Mouse (Mus musculus) cerebellum, adult 8-10 months (tissue): ENCODE results near the gene Dclre1a.
A peak's percentile ranks its signal among the peaks of the same experiment; 100 is the strongest.

ENCODE experiments used
- DNase-seq: peaks from one replicate; pipeline ENCODE4 v3.0.0; 2022

The Dclre1a gene

DNA sequence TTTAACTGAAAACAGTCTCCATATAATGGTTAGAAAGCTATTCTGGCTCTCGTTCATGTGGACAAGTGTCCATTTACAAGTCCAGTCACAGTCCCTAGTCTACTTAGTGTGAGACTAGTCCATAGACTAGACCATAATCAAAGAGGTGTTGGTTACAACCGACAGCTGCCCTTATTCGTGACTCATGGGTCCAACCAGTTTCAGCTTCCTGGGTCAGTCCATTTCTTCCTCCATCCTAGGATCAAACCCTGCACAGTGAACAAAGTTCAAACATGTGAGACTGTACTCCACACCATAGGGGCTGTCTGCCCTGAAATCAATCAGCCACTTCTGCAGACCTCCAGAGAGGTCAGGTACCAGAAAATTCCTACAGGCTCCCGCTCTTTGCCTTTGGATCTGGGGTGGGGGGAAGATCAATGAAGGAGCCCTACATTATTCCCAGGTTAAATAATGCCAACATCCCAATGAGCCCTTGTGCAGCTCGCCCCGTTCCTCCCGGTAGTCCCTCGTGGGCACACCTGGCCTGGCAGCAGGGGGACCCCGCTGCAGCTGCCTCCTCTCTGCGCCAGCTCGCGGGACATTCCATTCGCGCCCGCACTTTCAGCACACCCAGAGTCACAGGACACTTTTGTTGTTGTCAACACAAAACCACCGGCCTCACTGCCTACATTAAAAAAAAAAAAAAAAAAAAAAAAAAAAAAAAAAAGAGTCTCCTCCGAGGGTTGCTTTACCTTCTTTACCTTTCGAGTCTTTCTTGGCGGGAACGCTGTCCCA, at the start of gene Dclre1a:
TSS of gene Dclre1a (minus strand) at position 767 of the 774 bp plus-strand sequence.
- DNase-seq, result peak; percentile 71

DNA sequence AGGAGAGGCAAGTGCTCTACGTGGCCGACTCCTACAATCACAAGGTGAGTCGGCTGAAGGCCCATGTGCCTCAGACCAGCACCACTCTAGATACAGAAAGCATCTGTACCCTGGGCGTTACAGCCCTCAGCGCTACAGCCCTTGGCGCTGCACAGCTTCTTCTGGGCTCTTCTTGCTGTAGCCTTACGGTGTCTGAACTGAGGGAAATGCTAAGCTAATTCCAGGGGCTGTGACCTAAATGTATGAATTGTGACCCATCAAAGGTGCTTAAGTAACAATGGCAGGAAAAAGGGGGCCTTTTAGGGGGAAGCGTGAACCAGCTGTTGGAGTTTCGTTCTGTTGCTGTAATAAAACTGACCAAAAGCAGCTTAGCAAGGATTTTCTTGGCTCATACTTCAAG, 44.5 kb upstream of the Dclre1a start:
- DNase-seq, result no peak

DNA sequence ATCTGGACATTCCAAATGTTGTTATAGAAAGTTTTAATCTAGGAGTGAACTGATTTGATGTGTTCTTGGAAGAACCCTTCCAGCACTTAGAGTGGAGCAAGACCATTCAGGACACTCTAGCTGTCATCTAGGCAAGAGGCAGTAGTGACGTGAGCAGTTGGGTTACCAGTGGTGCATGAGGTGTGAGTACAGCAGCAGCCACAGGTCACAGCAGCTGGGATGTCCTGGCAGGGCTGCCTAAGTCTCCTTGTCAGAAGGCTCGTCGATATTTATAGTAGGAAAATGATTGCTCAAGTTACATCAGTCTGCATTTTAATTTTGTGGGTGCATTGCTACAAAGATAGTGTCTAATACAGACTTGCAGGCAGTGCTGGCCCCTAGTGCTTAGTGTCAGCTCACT, 42.2 kb upstream of the Dclre1a start:
- DNase-seq, result no peak

DNA sequence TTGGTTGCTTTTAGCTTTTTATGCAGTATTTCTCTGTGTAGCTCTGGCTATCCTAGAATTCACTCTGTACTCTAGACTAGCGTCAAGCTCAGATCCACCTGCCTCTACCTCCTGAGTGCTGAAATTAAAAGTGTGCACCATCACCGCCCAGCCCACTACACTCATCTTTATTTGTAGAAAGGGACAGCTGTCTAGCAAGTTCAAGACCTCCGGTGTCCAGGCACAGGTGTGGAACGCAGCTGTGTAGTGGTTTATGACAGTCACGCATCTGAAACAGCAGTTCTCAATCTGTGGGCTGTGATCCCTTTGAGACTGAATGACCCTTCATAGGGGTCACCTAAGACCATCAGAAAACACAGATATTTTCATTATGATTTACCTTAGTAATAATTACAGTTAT, 41.4 kb upstream of the Dclre1a start:
- DNase-seq, result no peak

DNA sequence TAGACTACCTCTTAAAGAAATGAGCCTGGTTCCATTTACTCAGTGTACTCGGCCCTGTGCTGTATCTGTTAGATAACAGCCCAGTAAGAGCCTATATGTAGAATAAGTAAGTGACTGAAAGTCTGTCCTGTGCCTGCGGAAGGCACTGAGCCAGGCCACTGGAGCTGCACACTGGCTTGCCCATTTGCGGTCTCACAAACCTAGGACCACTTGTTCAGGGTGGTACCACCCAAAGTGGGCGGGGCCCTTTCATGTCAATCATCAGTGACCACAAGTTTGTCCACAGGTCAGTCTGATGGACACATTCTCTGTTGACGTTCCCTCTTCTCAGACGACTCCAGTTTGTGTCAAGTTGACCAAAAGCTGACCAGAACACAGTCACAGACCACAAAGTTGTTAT, 41.0 kb upstream of the Dclre1a start:
- no peak for DNase-seq

DNA sequence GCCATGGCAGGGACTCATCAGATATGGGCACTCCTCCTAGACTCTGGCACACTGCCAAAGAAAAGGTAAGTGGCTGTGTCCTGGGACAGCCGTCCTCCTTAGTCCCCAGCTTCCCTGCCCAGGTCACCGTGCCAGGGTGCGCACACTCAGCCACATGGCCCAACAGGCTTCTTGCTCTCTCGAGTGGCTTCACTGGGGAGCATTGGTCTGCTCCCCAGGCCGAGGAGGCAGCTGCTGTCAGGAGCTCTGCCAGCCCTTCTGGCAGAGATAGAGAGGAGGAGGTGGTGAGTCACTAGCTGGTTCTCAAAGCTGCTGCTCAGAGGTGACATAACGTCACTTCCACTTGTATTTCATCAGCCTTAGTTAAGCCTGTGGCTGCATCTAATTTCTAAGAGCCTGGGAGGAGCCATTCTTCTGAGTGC, 40.2 kb upstream of the Dclre1a start:
- peak; percentile 52 for DNase-seq

DNA sequence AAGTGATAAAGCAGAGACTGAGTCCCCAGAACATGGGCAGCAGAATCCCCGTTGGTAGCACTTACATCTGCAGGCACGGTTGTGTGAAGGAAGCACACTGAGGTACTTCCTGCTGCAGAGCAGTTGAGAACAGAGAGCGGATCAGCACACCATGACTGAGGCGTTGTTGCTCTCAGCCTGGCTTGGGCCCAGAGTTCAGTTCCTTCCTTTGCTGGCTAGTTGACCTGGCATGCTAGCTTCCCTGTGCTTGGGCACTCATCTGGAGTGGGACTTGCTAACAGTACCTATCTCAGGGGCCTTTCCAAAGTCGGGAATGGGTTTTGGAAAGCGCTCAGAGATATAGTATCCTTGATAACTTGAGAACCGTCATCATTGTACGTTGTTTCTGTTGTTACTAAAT, 38.3 kb upstream of the Dclre1a start:
- no peak for DNase-seq

DNA sequence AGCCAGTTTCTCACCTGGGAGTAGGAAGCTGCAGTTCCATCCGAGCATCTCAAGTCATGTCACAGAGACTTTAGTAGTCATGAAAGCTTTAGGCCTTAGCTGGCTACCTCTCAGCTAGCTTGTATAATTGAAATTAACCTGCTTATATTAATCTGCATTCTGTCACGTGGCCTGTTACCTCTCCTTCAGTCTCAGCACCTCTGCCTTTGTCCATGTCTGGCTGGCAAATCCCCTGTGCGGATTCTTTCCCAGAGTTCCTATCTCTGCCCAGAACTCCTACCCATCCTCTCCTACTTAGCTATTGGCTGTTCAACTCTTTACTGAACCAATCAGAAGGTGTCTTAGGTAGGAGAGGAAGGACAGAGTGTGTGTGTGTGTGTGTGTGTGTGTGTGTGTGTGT, 36.3 kb upstream of the Dclre1a start:
- DNase-seq, result no peak

DNA sequence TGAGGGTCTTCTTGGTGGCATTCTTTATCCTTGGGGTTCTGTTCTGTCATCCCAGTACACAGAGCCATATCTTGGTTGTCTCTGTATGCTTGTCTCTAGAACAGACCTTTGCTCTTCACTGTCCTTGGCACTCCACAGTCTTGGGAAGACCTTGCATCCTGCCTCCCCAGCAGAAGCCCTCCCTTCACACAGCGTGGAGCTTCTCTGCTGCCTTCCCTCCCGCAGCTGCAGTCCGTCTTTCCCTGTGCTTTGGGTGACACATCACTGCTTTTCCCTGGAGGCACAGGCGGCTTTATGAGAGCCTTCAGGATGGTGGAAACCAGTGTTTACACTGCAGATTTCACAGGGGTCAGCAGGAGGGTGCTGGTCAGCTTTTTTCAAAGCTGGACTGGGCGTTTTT, 35.8 kb upstream of the Dclre1a start:
- no peak for DNase-seq

DNA sequence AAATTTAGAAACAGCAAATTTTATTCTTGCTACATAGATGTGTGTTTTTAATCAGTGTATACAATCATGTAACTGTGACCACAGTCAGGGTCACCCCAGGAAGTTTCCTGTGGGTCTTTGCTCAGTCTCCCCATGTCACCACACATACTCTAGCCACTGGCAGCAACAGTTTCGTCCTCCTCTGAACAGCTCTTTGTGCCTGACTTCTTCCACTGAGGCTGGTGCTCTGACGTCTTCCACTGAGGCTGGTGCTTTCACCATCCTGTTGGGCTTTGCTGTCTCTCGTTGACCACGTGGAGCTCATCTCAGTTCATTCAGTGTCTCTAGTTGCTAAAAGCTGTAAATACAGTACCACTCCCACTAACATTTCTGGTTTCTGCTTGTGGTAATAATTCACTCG, 34.0 kb upstream of the Dclre1a start:
- no peak for DNase-seq

DNA sequence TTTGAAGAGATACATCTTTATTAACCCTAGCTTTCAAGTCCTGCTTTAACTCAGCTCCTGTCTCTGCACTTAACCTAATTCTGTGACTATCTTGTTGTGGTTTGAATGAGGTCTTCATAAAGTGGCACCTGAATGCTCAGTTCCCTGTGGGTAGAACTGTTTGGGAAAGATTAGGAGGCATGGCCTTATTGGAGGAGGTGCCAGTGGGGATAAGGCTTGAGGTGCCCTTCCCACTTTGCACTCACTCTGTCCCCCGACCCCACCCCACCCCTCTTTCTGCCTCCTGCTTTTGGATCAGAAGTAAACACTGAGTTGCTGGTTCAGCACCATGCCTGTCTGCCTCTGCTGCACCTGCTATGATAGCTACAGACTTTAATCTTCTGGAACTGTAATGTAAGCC, 29.8 kb upstream of the Dclre1a start:
- no peak for DNase-seq

DNA sequence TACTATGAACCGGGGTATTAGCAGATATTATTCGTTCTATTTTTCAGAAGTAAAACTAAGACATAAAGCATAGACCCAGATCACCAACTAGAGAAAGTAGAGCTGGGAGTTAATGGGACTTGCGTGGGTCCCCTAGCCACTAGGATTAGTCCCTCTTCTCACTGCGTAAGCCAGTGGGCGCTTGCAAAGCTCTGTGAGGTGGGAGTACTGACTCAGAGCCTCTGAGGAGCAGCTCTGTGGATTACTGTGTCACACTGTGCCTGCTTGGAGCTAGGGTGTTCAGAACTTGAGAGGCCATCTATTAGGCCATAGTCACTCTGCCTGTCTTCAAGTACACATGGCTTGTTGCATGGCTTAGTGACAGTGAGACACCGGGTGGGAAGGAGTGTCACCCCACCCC, 25.2 kb upstream of the Dclre1a start:
- DNase-seq, result no peak

DNA sequence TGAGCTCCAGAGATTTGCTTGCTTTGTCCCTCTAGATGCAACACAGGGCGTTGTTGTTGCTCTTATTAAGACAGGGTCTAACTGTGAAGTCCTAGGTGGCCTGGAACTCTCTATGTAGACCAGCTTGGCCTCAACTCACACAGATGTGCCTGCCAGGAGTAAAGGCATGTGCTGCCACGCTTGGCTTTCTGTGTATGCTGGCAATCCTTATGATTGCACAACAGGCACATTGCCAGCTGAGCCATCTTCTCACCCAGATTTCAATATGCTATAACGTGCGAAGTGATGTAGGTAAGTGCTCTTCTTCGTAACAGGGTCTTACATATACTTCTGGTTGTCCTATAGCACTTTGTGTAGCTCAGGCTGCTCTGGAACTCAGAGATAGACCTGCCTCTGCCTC, 23.9 kb upstream of the Dclre1a start:
- DNase-seq, result no peak

DNA sequence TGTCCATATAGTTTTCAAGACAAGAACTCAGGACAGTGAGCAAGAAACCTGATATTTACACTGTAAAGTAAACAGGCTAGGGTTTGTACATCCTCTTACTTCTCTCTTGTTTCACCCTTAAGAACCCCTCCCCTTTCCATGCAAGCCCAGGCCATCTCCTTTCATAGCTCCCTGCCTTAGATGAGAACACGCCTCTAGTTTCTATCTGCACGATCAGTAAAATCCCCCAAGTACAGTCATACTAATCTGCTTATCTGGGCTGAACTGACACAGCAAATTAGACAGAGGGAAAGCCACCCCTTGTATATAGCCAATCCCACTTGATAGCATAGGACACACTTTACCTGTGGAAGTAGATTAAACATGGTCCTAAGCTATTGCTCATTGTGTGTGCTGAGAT, 23.2 kb upstream of the Dclre1a start:
- no peak for DNase-seq

DNA sequence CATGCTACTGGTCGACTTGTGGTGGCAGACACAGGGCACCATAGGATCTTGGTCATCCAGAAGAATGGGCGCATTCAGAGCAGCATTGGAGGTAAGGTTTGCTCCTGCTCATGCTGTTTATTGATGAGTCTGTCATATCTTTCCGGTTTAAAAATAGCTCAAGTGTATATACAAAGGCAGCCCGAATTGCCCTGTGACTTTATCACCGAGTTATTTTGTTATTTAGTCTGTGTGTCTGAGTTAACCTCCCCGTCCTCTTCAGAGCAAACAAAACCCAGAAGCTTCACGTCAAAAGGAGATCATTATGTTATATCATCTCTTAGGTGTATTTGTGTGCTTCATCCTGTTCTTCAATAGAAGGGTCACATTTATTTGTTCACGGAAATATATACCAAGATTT, 22.8 kb upstream of the Dclre1a start:
- no peak for DNase-seq

DNA sequence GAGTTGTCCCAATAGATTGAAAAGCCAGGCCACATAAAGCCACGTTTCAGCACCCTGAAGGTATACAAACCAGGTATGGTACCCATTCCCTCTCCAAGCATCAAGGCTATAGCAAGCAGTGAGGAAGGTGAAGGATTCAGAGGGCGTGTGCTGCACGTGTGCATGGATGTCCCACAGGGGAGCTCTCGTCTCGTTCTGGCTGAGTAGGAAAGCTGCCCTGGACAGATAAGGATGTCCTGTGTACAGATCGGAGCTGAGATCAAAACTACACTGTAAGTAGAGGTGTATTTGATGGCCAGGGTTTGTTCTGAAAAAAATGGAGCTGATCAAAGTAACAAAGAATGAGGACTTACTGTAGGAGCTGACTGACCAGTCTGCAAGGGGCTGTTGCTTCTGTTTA, 18.9 kb upstream of the Dclre1a start:
- no peak for DNase-seq

DNA sequence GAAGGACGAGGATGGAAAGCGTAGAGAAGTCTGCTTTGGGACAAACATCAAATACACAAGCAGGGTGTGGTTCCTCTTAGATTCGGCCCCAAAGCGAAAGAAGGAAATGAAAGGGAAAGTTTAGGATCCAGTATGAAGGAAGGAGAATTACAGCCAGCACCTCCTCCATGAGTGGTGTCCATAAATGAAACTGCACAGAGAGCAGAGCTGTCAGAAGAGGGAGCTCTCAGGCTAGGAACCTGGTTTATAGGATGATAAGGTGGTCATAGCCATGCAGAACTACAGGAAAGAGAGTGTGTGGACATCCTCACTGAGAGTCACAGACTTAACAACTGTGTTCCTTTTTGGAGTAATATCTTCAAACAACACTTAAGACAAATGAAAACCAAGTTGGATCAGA, 18.0 kb upstream of the Dclre1a start:
- no peak for DNase-seq

DNA sequence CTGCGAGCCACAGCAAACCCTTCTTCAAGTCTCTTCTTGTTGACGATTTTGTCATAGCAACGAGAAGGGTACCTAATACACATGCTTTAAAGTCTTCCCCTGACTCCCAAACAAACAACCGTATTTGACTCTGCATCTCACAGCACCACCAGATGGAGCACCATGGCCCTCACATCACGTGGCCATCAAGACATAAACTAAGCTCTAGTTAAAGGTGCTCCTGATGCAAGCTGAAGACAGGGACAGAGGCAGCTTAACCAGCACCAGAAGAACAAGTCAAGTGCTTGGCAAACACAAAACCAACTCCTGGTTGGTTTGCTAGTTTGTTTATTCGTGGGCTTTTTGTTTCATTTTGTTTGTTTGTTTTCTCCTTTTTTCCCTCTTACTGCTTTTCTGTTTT, 17.3 kb upstream of the Dclre1a start:
- DNase-seq, result no peak

DNA sequence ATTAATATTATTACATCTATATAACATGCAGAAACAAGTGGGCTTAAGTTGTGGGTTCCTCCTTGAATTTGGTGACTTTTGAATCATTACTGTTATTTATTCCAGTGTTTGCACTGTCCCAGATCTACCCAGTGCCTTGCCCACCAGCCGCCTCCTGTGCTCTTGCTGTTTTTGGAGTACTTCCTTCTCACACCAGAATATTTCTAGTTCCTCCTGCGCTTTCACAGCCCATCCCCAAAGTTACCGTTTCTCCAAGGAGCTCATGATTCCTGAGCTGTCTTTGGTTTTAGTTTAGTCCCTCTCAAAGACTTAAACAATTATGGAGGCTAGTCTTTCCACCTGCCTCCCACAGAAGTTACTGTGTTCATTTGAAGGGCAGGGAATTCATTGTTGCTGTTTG, 15.4 kb upstream of the Dclre1a start:
- DNase-seq, result no peak

DNA sequence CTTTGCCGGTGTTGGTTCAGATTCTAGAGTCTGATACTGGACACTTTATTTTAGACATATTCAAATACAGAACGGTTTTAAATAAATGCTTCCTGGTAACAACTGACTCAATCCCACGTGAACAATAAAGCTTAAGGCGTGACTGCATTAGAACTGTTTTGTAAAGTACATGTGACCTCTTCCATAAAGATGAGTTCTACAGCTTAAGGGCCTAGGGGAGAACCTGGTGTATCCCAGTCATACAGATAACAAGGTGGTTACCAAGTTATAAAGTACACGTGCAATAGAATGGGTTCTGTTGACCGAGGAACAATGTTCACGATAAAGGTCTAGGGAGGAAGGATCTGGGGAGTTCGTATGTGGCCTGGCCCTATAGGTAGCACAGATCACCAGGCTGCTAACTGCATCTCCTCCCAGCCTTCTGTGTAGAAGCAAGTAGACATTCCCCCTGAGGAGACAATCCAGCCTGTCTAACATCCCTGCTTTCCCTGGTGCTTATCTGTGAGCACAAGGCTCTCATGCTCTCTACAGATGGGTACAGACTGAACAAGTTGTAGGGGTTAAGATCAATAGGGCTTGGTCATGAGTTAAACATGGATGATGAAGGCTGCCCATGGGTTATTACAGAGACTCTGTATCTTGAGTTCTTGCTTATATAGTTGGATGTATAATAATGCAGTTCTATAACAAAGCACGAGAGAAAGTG, 14.6 kb upstream of the Dclre1a start:
- DNase-seq, result no peak

DNA sequence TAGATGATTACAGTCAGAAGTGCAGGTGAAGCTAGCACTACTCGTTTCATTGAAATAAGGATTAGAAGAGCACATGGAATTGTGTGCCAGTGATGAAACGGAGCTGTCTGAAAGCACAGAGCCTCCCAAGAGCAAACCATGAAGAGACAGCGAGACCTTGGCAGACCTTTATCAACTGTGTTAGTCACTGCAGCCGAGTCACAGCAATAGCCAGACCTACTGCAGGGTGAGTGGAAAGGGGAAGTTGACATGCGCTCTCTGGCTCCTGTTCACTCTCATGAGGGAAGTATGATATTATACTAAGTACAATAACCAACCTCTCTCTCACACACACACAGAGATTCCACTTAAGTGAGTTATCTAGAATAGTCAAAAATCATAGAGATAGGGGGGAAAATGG, 8.0 kb upstream of the Dclre1a start:
- no peak for DNase-seq

DNA sequence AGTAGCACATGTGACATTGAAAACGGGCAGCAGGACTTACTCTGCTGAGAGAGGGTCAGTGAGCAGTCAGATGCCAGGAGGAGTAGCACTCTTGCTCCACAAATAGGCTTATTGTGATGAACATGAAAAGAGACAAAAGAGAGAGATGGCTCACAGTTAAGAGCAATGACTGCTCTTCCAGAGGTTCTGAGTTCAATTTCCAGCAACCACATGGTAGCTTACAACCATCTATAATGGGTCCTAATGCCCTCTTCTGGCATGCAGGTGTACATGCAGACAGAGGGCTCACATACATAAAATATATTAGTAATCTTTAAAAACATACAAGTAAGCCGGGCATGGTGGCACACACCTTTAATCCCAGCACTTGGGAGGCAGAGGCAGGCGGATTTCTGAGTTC, 5.2 kb upstream of the Dclre1a start:
- DNase-seq, result no peak

DNA sequence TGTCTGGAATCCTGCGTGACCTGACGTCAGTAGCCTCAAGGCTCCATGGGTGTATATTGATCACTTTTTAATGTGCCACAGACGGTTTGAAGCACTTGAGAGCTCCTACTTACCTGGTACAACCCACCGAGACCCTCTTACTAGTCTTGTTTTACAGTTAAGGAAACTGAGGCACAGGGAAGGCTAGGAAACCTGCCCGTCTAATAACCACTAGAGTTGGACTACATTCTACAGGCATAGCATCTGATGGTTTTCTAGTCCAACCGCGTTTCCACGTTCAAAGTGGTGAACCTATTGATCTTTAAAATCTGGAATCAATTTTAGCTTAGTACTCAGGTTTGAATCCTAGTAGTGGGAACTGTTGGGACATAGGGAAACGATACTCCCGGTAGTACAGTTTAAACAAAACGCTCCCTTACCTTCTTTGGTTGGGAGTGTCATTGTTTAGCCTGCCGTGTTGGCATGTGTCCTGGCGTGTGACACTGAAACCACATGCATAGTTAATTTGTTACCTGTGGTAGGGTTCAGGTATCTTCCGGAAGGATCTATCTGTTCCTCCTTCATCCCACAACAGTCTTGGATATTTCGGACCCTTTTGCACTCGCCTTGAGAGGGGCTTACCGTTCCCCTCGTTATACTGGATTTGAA, 1.1 kb upstream of the Dclre1a start:
- no peak for DNase-seq
